Mouse (Mus musculus) midbrain, embryonic 12.5 days (tissue): ENCODE measurements around the gene Csta1. TPM values are rescaled to one million over a fixed set of nuclear protein-coding genes. Genes with fewer than 3 reads are reported as not detected.
A peak's percentile ranks its signal among the peaks of the same experiment; 100 is the strongest.

Experiments used
- ATAC-seq: fragments of 200-750 bp; cut with Nextera tagmentation; 2 replicates; pipeline ENCODE4 v1.8.0; 2017; ENCODE audit warnings: low read depth, moderate TSS enrichment, moderate library complexity; ENCODE audit not compliant: low FRiP score
- H3K27ac ChIP-seq: fragments of 300-500 bp; sonication (generic); replicated peaks from 2 replicates; pipeline ENCODE4 v1.5.1; 2016; ENCODE audit warnings: mild to moderate bottlenecking
- H3K27me3 ChIP-seq: fragments of 300-500 bp; sonication (generic); 2 replicates; pipeline ENCODE4 v1.6.1; 2016; ENCODE audit warnings: mild to moderate bottlenecking
- H3K36me3 ChIP-seq: fragments of 300-500 bp; sonication (generic); 2 replicates; pipeline ENCODE4 v1.6.1; 2016
- H3K4me1 ChIP-seq: fragments of 300-500 bp; sonication (generic); 2 replicates; pipeline ENCODE4 v1.6.1; 2016
- H3K4me2 ChIP-seq: fragments of 300-500 bp; sonication (generic); replicated peaks from 2 replicates; pipeline ENCODE4 v1.6.1; 2016; ENCODE audit warnings: mild to moderate bottlenecking, moderate library complexity
- H3K4me3 ChIP-seq: fragments of 300-500 bp; sonication (generic); 2 replicates; pipeline ENCODE4 v1.5.1; 2016; ENCODE audit warnings: mild to moderate bottlenecking
- H3K9ac ChIP-seq: fragments of 300-500 bp; sonication (generic); replicated peaks from 2 replicates; pipeline ENCODE4 v1.6.1; 2016; ENCODE audit warnings: mild to moderate bottlenecking, moderate library complexity
- H3K9me3 ChIP-seq: fragments of 300-500 bp; sonication (generic); 2 replicates; pipeline ENCODE4 v1.6.1; 2016; ENCODE audit warnings: mild to moderate bottlenecking
- WGBS: fragments of 180-500 bp; shearing (Covaris S2); methylation state at CpG from one replicate; pipeline ENCODE4 v1.1.7; 2016; 5-methylcytosine and 5-hydroxymethylcytosine counted together
- polyA plus RNA-seq: library from polyadenylated mRNA; unstranded; fragments of >200 nt; fragmentation: Nextera tagmentation; extraction: Ambion mirVana; gene quantifications from 2 replicates; pipeline ENCODE4 v1.2.1, GENCODE M21; 2016

Gene Csta1
- polyA plus RNA-seq, 1 experiment from 2014 or later, result 0.06 TPM

DNA sequence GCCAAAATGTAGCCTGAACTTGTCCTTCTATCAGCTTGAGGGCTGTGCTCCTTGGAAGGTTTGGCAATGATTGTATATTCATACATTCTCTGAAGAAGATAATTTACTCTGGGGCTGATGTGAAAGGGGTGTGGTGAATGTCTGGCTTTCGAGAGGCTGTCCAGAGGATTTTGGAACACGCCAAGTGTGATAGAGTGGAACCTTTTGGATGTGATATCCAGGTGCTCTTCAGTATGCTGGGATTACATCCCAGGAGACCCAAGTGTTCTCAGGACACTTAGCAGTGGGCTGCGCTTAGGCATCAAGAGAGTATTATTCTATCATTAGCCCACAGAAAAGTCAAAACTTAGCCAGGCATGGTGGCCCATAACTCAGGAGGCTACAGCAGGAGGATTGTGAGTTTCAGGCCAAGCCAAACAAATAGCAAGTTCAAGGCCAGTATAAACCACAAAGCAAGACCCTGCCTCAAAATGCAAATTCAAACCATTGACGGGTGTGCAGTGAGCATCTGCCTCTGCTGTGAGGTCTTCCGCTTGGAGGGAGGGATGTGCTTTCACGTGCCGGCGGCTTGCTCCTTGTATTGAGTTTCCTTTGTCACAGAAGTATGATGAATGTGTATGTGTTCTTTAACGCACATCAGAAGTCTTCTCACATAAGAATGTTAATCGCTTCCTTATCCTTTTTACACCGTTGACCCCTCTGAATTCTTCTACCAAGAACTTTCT, 40.1 kb downstream of the Csta1 start:
- Histone ChIP-seq H3K9me3 (no peaks in the 10 kb centered on the region), H3K9ac (no peak overlapping the region), H3K4me3 (no peak overlapping the region), H3K27ac (no peak overlapping the region), H3K27me3 (no peaks in the 10 kb centered on the region), H3K4me1 (no peaks in the 10 kb centered on the region), H3K4me2 (no peak overlapping the region), H3K36me3 (peaks cover 32% of the 10 kb centered on the region)
- 82% methylated on average over 11 of the region's 11 CpGs for WGBS
- ATAC-seq, result no peak

DNA sequence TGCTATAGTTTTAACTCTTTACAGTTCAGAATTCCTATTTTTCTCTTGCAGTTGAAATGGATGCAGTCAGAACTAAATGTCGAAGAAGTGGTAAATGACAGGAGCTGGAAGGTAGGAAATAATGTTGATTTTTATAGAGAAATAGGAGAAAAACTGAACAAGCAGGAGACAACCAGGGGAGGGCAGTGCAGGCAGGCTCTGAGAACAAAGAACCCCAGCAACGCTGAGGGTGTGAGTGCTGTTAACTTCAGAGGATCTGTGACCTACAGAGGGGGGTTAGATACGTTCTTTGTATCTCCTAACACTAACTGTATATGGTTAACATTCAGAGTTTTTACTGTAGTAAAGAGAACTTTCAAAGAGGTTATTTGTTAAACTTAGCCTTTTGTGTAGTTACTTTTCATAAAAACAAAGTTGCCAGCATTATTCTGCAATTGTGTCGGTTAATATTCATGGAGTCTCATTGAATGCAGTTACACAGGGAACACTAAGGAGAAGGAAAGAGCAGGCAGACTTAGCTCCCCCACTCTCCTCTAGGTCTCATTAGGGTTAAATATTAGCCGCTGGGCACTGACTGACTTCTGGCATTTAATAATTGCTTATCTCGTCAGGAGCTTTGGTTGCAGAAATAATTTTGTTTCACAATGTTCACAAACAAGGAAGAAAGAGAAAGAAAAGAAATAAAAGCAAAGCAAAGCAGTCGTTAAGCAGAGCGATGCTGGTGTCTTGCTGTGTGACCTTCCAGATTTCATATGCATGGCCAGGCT, 41.0 kb downstream of the Csta1 start:
- Histone ChIP-seq H3K4me3 (no peak overlapping the region), H3K9ac (no peak overlapping the region), H3K4me1 (no peaks in the 10 kb centered on the region), H3K27me3 (no peaks in the 10 kb centered on the region), H3K9me3 (no peaks in the 10 kb centered on the region), H3K36me3 (peaks cover 41% of the 10 kb centered on the region), H3K4me2 (no peak overlapping the region), H3K27ac (no peak overlapping the region)
- ATAC-seq, result no peak
- WGBS, result 79% methylated on average over 8 of the region's 8 CpGs

- H3K9me3 ChIP-seq, result no peaks in the 10 kb centered on the region
- H3K27me3 ChIP-seq, result no peaks in the 10 kb centered on the region
- H3K4me2 ChIP-seq, result no peak overlapping the region
- peaks cover 47% of the 10 kb centered on the region for H3K36me3 ChIP-seq
- H3K4me3 ChIP-seq, result no peak overlapping the region
- no peak overlapping the region for H3K9ac ChIP-seq
- H3K27ac ChIP-seq, result no peak overlapping the region
- H3K4me1 ChIP-seq, result no peaks in the 10 kb centered on the region
- 83% methylated on average over 7 of the region's 7 CpGs for WGBS
- ATAC-seq, result no peak
These were observed 42.0 kb downstream of the Csta1 start for GRCm38 (mm10) chr16:36089065-36089464.

DNA sequence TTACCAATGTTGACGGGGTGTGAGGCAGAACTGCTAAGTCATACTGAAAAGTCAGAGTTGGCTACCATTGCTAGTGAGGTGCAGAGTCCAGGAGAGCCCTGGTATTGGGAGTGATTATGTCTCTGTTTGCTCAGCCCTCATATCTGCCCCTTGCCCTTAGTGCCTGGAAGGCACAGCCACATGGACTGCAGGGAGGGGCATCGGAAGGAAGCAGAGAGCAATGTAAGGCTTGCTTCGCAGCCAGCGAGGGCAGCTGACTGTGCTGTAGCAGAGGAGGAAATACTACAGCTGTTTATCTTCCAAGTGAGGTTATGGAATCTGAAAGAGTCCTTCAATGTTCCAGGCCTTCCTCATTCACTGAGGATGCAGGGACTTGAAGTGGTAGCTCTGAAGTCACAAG, 43.2 kb downstream of the Csta1 start:
- ATAC-seq, result no peak
- H3K4me1 ChIP-seq, result no peaks in the 10 kb centered on the region
- H3K4me3 ChIP-seq, result no peak overlapping the region
- H3K27me3 ChIP-seq, result no peaks in the 10 kb centered on the region
- 92% methylated on average over 4 of the region's 4 CpGs for WGBS
- peaks cover 58% of the 10 kb centered on the region for H3K36me3 ChIP-seq
- H3K27ac ChIP-seq, result no peak overlapping the region
- H3K9me3 ChIP-seq, result no peaks in the 10 kb centered on the region
- H3K9ac ChIP-seq, result no peak overlapping the region
- H3K4me2 ChIP-seq, result no peak overlapping the region

GRCm38 (mm10) chr16:36079916-36080315, 51.1 kb downstream of the Csta1 start:
- WGBS, result 98% methylated on average over 3 of the region's 3 CpGs
- Histone ChIP-seq H3K27me3 (no peaks in the 10 kb centered on the region), H3K9ac (no peak overlapping the region), H3K4me1 (no peaks in the 10 kb centered on the region), H3K27ac (no peak overlapping the region), H3K36me3 (peaks cover 19% of the 10 kb centered on the region), H3K4me3 (no peak overlapping the region), H3K4me2 (no peak overlapping the region), H3K9me3 (no peaks in the 10 kb centered on the region)
- ATAC-seq, result no peak

GRCm38 (mm10) chr16:36074772-36075171, 56.3 kb downstream of the Csta1 start:
- peaks cover 13% of the 10 kb centered on the region for H3K4me1 ChIP-seq
- ATAC-seq, result no peak
- no peak overlapping the region for H3K4me3 ChIP-seq
- H3K4me2 ChIP-seq, result no peak overlapping the region
- WGBS, result 98% methylated on average over 3 of the region's 3 CpGs
- H3K27me3 ChIP-seq, result no peaks in the 10 kb centered on the region
- no peak overlapping the region for H3K27ac ChIP-seq
- no peaks in the 10 kb centered on the region for H3K36me3 ChIP-seq
- H3K9me3 ChIP-seq, result no peaks in the 10 kb centered on the region
- no peak overlapping the region for H3K9ac ChIP-seq

- WGBS, result 34% methylated on average over 8 of the region's 8 CpGs
- Histone ChIP-seq H3K4me3 (peak overlapping the region; percentile 79), H3K4me1 (peaks cover 24% of the 10 kb centered on the region), H3K36me3 (no peaks in the 10 kb centered on the region), H3K4me2 (peak overlapping the region; percentile 73), H3K27me3 (no peaks in the 10 kb centered on the region), H3K27ac (peak overlapping the region; percentile 99; the same call in 1 of the 2 replicates), H3K9ac (peak overlapping the region; percentile 75), H3K9me3 (no peaks in the 10 kb centered on the region)
- no peak for ATAC-seq
These were observed 58.5 kb downstream of the Csta1 start for GRCm38 (mm10) chr16:36072410-36073011.

GRCm38 (mm10) chr16:36071450-36072379, 59.3 kb downstream of the Csta1 start, which contains the start of the genes Fam162a and Ccdc58:
Fam162a (minus strand) TSS chr16:36071594.
Ccdc58 (plus strand) TSS chr16:36071685.
- no peaks in the 10 kb centered on the region for H3K9me3 ChIP-seq
- peak within 1 kb of the TSS; percentile 99 for H3K27ac ChIP-seq
- WGBS, result under 1% methylated on average over 81 of the region's 81 CpGs
- H3K27me3 ChIP-seq, result no peaks in the 10 kb centered on the region
- H3K36me3 ChIP-seq, result no peaks in the 10 kb centered on the region
- peak; percentile 94 for ATAC-seq
- H3K4me2 ChIP-seq, result peak within 1 kb of the TSS; percentile 73
- peak within 1 kb of the TSS; percentile 75 for H3K9ac ChIP-seq
- peaks cover 24% of the 10 kb centered on the region for H3K4me1 ChIP-seq
- peak within 1 kb of the TSS; percentile 79 for H3K4me3 ChIP-seq

- peak; percentile 67; the same call in 1 of the 2 replicates for ATAC-seq
- Histone ChIP-seq H3K9ac (peak overlapping the region; percentile 75), H3K4me3 (peak overlapping the region; percentile 79), H3K36me3 (no peaks in the 10 kb centered on the region), H3K4me1 (peaks cover 24% of the 10 kb centered on the region), H3K27me3 (no peaks in the 10 kb centered on the region), H3K9me3 (no peaks in the 10 kb centered on the region), H3K4me2 (peak overlapping the region; percentile 73), H3K27ac (peak overlapping the region; percentile 99)
- WGBS, result 0% methylated on average over 16 of the region's 16 CpGs
These were observed 60.0 kb downstream of the Csta1 start for GRCm38 (mm10) chr16:36071071-36071449.
